Mouse (Mus musculus) embryonic stem cell, embryonic (primary cell): Measurements from ENCODE around the gene Fam19a3.
"Not testable (repeated sequence)": the region's sequence is repeated elsewhere in the genome, so short reads cannot be mapped to it uniquely, and the experiment has no call there.

ENCODE experiments used
- CTCF ChIA-PET, 4 experiments: fragments of 300-600 bp in 2 of 4; fragments of 350-600 bp in 2 of 4; sonication (Branson Sonifier 250); formaldehyde crosslinking; loops; one replicate each; lab custom pipeline; 2022; ENCODE audit warnings: inconsistent platforms in 2 of 4; lab: Charles Lee
- POLR2A ChIA-PET, 4 experiments: fragments of 300-600 bp in 2 of 4; fragments of 350-600 bp in 2 of 4; sonication (Branson Sonifier 250); formaldehyde crosslinking; loops; one replicate each; lab custom pipeline; 2022; ENCODE audit warnings: antibody characterized with exemption in 4 of 4, inconsistent platforms in 1 of 4; lab: Charles Lee

The Fam19a3 gene

GRCm38 (mm10) chr3:104783971-104784500, 2.4 kb upstream of the Fam19a3 start:
- ChIA-PET POLR2A (interaction anchor here in 2 of 4 experiments (0.9 to 2.1 kb wide), 4 partner anchors 11 to 142 kb away, joined by 6 to 7 read pairs (median 6); no protein-coding TSS in a partner anchor), CTCF (interaction anchor here in 2 of 4 experiments (0.7 kb wide), 2 partner anchors 61 to 177 kb away, joined by 3 to 5 read pairs; no protein-coding TSS in a partner anchor)

GRCm38 (mm10) chr3:104782061-104782681, 531 bp upstream of the Fam19a3 start:
- POLR2A ChIA-PET = interaction anchor here in 3 of 4 experiments (0.5 to 4.4 kb wide), 17 partner anchors 8 to 308 kb away, joined by 3 to 28 read pairs (median 6); partner anchors contain the start of gene Lrig2 (in 1 of the 3)

GRCm38 (mm10) chr3:104780561-104781420, 849 bp downstream of the Fam19a3 start, which contains the start of gene Ppm1j:
Ppm1j (plus strand) TSS chr3:104781056.
- ChIA-PET CTCF (interaction anchor here (0.5 to 4.0 kb wide), 27 partner anchors 8 to 990 kb away, joined by 3 to 37 read pairs (median 5); no protein-coding TSS in a partner anchor), POLR2A (interaction anchor here (0.8 to 4.4 kb wide), 24 partner anchors 8 to 269 kb away, joined by 3 to 28 read pairs (median 4); partner anchors contain the start of genes Capza1 (in 2 of the 4), Lrig2 (in 1 of the 4), Slc16a1 (in 1 of the 4) and St7l (in 1 of the 4))

More at GRCm38 (mm10) chr3:104782061-104782681, 531 bp upstream of the Fam19a3 start:
- CTCF ChIA-PET = interaction anchor here in 3 of 4 experiments (0.5 to 4.0 kb wide), 12 partner anchors 10 to 277 kb away, joined by 3 to 37 read pairs (median 6); partner anchors contain the start of gene Mov10 (in 1 of the 3)

- CTCF ChIA-PET = interaction anchor here (0.6 to 4.0 kb wide), 19 partner anchors 9 to 991 kb away, joined by 3 to 37 read pairs (median 5); partner anchors contain the start of gene Capza1 (in 1 of the 4)
- POLR2A ChIA-PET = interaction anchor here (1.0 to 4.4 kb wide), 14 partner anchors 7 to 142 kb away, joined by 3 to 28 read pairs (median 6); partner anchors contain the start of genes Capza1 (in 1 of the 4), Slc16a1 (in 1 of the 4) and St7l (in 1 of the 4)
These were observed 1.7 kb downstream of the Fam19a3 start for GRCm38 (mm10) chr3:104779949-104780348.

- CTCF ChIA-PET = interaction anchor here (0.5 to 3.3 kb wide), 32 partner anchors 9 to 312 kb away, joined by 3 to 28 read pairs (median 4); partner anchors contain the start of genes Rhoc (in 2 of the 4), Cttnbp2nl (in 1 of the 4) and Lrig2 (in 1 of the 4)
- POLR2A ChIA-PET = interaction anchor here in 2 of 4 experiments (0.7 to 2.3 kb wide), 11 partner anchors 9 to 419 kb away, joined by 3 to 11 read pairs (median 5); partner anchors contain the start of gene Rhoc (in 1 of the 2)
These were observed 4.3 kb downstream of the Fam19a3 start for GRCm38 (mm10) chr3:104777342-104777741.

GRCm38 (mm10) chr3:104773301-104773700, 8.3 kb downstream of the Fam19a3 start:
- ChIA-PET POLR2A (interaction anchor here in 3 of 4 experiments (1.0 to 1.6 kb wide), 4 partner anchors 7 to 42 kb away, joined by 3 to 6 read pairs (median 4); partner anchors contain the start of gene Ppm1j (in 1 of the 3)), CTCF (interaction anchor here in 3 of 4 experiments (0.5 to 3.1 kb wide), 14 partner anchors 8 to 286 kb away, joined by 3 to 14 read pairs (median 4); partner anchors contain the start of genes Fam19a3 (in 1 of the 3), Lrig2 (in 1 of the 3) and Ppm1j (in 1 of the 3))

GRCm38 (mm10) chr3:104771460-104771859, 10.2 kb downstream of the Fam19a3 start:
- ChIA-PET POLR2A (interaction anchor here in 1 of 4 experiments (0.6 to 5.4 kb wide), 2 partner anchors 9 to 67 kb away, joined by 3 to 28 read pairs; partner anchors contain the start of genes Fam19a3 and Ppm1j), CTCF (interaction anchor here in 3 of 4 experiments (0.5 to 3.1 kb wide), 9 partner anchors 8 to 288 kb away, joined by 3 to 14 read pairs (median 4); no protein-coding TSS in a partner anchor)

- ChIA-PET CTCF (interaction anchor here in 3 of 4 experiments (0.9 to 3.1 kb wide), 8 partner anchors 9 to 288 kb away, joined by 3 to 14 read pairs (median 4); no protein-coding TSS in a partner anchor), POLR2A (interaction anchor here in 1 of 4 experiments (5.4 kb wide), 1 partner anchor 10 kb away, joined by 28 read pairs; the partner anchor contains the start of genes Fam19a3 and Ppm1j)
These were observed 10.7 kb downstream of the Fam19a3 start for GRCm38 (mm10) chr3:104770918-104771317.

- ChIA-PET CTCF (interaction anchor here (0.6 to 3.1 kb wide), 13 partner anchors 7 to 325 kb away, joined by 3 to 19 read pairs (median 4); partner anchors contain the start of gene Ppm1j (in 1 of the 4)), POLR2A (interaction anchor here in 2 of 4 experiments (0.9 to 5.4 kb wide), 3 partner anchors 11 to 289 kb away, joined by 3 to 28 read pairs (median 4); partner anchors contain the start of genes Fam19a3 (in 1 of the 2) and Ppm1j (in 1 of the 2))
These were observed 11.6 kb downstream of the Fam19a3 start for GRCm38 (mm10) chr3:104770035-104770434.

GRCm38 (mm10) chr3:104769135-104769534, 12.5 kb downstream of the Fam19a3 start:
- CTCF ChIA-PET = interaction anchor here (0.5 to 3.1 kb wide), 15 partner anchors 8 to 290 kb away, joined by 3 to 19 read pairs (median 4); partner anchors contain the start of gene Ppm1j (in 1 of the 4)
- POLR2A ChIA-PET = interaction anchor here in 2 of 4 experiments (0.9 to 5.4 kb wide), 5 partner anchors 11 to 290 kb away, joined by 3 to 28 read pairs (median 4); partner anchors contain the start of genes Fam19a3 (in 1 of the 2) and Ppm1j (in 1 of the 2)

GRCm38 (mm10) chr3:104767716-104768115, 13.9 kb downstream of the Fam19a3 start:
- ChIA-PET CTCF (interaction anchor here (0.6 to 3.1 kb wide), 16 partner anchors 9 to 291 kb away, joined by 3 to 19 read pairs (median 6); no protein-coding TSS in a partner anchor), POLR2A (interaction anchor here in 1 of 4 experiments (0.6 to 5.4 kb wide), 4 partner anchors 9 to 82 kb away, joined by 3 to 28 read pairs (median 6); partner anchors contain the start of genes Fam19a3 and Ppm1j)

- CTCF ChIA-PET = interaction anchor here in 3 of 4 experiments (0.7 to 2.9 kb wide), 7 partner anchors 9 to 292 kb away, joined by 4 to 28 read pairs (median 6); no protein-coding TSS in a partner anchor
- POLR2A ChIA-PET = no interaction called here
These were observed 14.5 kb downstream of the Fam19a3 start for GRCm38 (mm10) chr3:104767141-104767540.

- CTCF ChIA-PET = interaction anchor here (0.5 to 3.2 kb wide), 51 partner anchors 8 to 413 kb away, joined by 3 to 32 read pairs (median 4); partner anchors contain the start of genes Capza1 (in 1 of the 4), Fam19a3 (in 1 of the 4), Ppm1j (in 1 of the 4) and Rhoc (in 1 of the 4)
- POLR2A ChIA-PET = interaction anchor here in 2 of 4 experiments (0.6 to 1.0 kb wide), 3 partner anchors 12 to 288 kb away, joined by 3 read pairs; partner anchors contain the start of gene Cttnbp2nl (in 1 of the 2)
These were observed 16.6 kb downstream of the Fam19a3 start for GRCm38 (mm10) chr3:104765021-104765420.

- CTCF ChIA-PET = interaction anchor here in 3 of 4 experiments (0.6 to 1.6 kb wide), 5 partner anchors 10 to 972 kb away, joined by 3 to 10 read pairs (median 3); no protein-coding TSS in a partner anchor
- POLR2A ChIA-PET = not testable (repeated sequence)
These were observed 19.4 kb downstream of the Fam19a3 start for GRCm38 (mm10) chr3:104762103-104762863.

- CTCF ChIA-PET = interaction anchor here (0.5 to 2.4 kb wide), 86 partner anchors 9 to 969 kb away, joined by 3 to 49 read pairs (median 4); partner anchors contain the start of genes Ppm1j (in 3 of the 4), Cttnbp2nl (in 2 of the 4), Fam19a3 (in 2 of the 4) and Capza1 (in 1 of the 4)
- POLR2A ChIA-PET = interaction anchor here in 3 of 4 experiments (0.6 to 1.8 kb wide), 9 partner anchors 12 to 200 kb away, joined by 3 to 9 read pairs (median 4); no protein-coding TSS in a partner anchor
These were observed 22.8 kb downstream of the Fam19a3 start for GRCm38 (mm10) chr3:104758869-104759268.
